Comparison of ENCODE assay signal across 19 mouse cellular contexts in the genomic region with DNA sequence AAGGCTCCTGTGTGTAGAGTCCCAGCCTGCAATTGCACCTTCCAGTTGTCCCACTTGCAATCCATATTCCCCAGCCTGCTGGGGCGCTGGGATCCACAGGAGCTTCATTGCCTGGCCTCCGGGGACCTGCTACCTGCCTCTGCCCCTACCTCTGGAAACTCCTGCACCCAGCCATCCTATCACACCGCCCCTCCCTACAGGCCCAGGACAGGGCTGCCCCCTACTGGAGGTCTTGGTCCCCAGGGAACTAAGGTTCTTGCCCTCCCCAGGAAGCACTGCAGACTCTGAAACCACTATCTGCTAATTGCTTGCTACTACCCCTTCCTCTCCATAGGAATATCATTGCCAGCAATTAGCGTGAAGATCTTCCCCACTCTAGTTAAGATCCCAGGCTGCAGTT.
DNase-seq lines count a peak whose midpoint lies in the region; ATAC-seq and TF ChIP-seq lines count a peak whose summit lies in the region.
"Had no signal": no experiment of that assay in that cellular context is flagged by ENCODE, and none has a peak within 500 bp of the region (broad histone marks: within the 10 kb centered on the region; RNA-seq: fewer than 3 reads in every experiment).

No protein-coding gene starts in this region.

- no peak overlapping the region for H3K27ac ChIP-seq in left cerebral cortex, adult 2 months
- H3K27ac ChIP-seq in ES-Bruce4 (ENCODE audit: insufficient read depth, low read length), result no peak overlapping the region
- H3K27ac ChIP-seq: embryonic facial prominence, embryonic 13.5 days; forebrain, embryonic 15.5 days; kidney, postnatal 0 days; limb, embryonic 10.5 days; midbrain, embryonic 15.5 days had no signal

- ATAC-seq in granulocyte monocyte progenitor cell, adult 5-6 weeks (replicated peaks; ENCODE audit: poor library complexity, severe bottlenecking), result peak; percentile 27
- ATAC-seq: forebrain, embryonic 15.5 days; hindbrain, embryonic 16.5 days; midbrain, embryonic 15.5 days had no signal

- no peak overlapping the region for H3K4me3 ChIP-seq in left cerebral cortex, adult 2 months
- H3K4me3 ChIP-seq in ES-Bruce4 (ENCODE audit: low read depth, low read length), result no peak overlapping the region
- H3K4me3 ChIP-seq: embryonic facial prominence, embryonic 13.5 days; forebrain, embryonic 15.5 days; limb, embryonic 10.5 days; megakaryocyte, embryonic 14.5 days; midbrain, embryonic 15.5 days had no signal

- no peak overlapping the region for H3K9ac ChIP-seq in ES-Bruce4 (ENCODE audit: low read depth, poor library complexity, severe bottlenecking)
- H3K9ac ChIP-seq: embryonic facial prominence, embryonic 13.5 days; forebrain, embryonic 15.5 days; midbrain, embryonic 15.5 days had no signal

- TF ChIP-seq EP300 in ES-Bruce4 (IDR thresholded peaks at IDR 0.05; ENCODE audit: insufficient read depth, low read depth, low read length), result no peak

- TF ChIP-seq POLR2A in ES-Bruce4 (IDR thresholded peaks at IDR 0.05; ENCODE audit: insufficient read depth, low read length), result no peak

- intact Hi-C loops in left cerebral cortex, adult 2 months (cut with DNase I), result no loop called here
- intact Hi-C loops in left cerebral cortex, postnatal 36 days (cut with DNase I), result no loop called here

- H3K9me3 ChIP-seq in ES-Bruce4 (replicated peaks; ENCODE audit: control insufficient read depth, insufficient read depth, low read length, poor library complexity, severe bottlenecking), result no peaks in the 10 kb centered on the region; the same call in 1 of the 2 replicates
- H3K9me3 ChIP-seq: embryonic facial prominence, embryonic 13.5 days; forebrain, embryonic 15.5 days; limb, embryonic 10.5 days; megakaryocyte, embryonic 14.5 days; midbrain, embryonic 15.5 days had no signal

- TF ChIP-seq CTCF in left cerebral cortex, adult 2 months (IDR thresholded peaks at IDR 0.05), result peak; percentile 17
- TF ChIP-seq CTCF in ES-Bruce4 (IDR thresholded peaks at IDR 0.05; ENCODE audit: low read depth, low read length), result peak; percentile 27

- no peaks in the 10 kb centered on the region for H3K4me1 ChIP-seq in ES-Bruce4 (ENCODE audit: control insufficient read depth, insufficient read depth, low read length)
- H3K4me1 ChIP-seq: embryonic facial prominence, embryonic 13.5 days; forebrain, embryonic 15.5 days; limb, embryonic 10.5 days; megakaryocyte, embryonic 14.5 days had no signal

- H3K36me3 ChIP-seq in ES-Bruce4 (ENCODE audit: control insufficient read depth, insufficient read depth, low read length, poor library complexity, severe bottlenecking), result no peaks in the 10 kb centered on the region
- H3K36me3 ChIP-seq: embryonic facial prominence, embryonic 13.5 days; forebrain, embryonic 15.5 days; limb, embryonic 10.5 days; midbrain, embryonic 15.5 days had no signal

- no peak for DNase-seq in left cerebral cortex, adult 2 months (ENCODE audit: extremely low spot score in 1 of 2, low spot score in 2 of 2)
- DNase-seq in left cerebral cortex, postnatal 36 days (ENCODE audit: low spot score in 2 of 2), result no peak
- DNase-seq in thymus, postnatal 10 days (ENCODE audit: low spot score in 2 of 2), result peak; percentile 17 to 55
- DNase-seq in kidney, postnatal 4 days, result no peak
- DNase-seq in urinary bladder, adult 2 months (ENCODE audit: low spot score), result no peak
- no peak for DNase-seq in adrenal gland, adult (ENCODE audit: inconsistent age in 2 of 2, low spot score in 1 of 2)
- DNase-seq: cerebellum, adult 9-11 months; heart, postnatal 14 days; kidney, adult 11 months; lung, adult 2 months had no signal

- no peaks in the 10 kb centered on the region for H3K27me3 ChIP-seq in ES-Bruce4 (ENCODE audit: control insufficient read depth, insufficient read depth, low read length, poor library complexity, severe bottlenecking)
- H3K27me3 ChIP-seq: embryonic facial prominence, embryonic 13.5 days; forebrain, embryonic 15.5 days; midbrain, embryonic 15.5 days had no signal

Comparison
In these comparisons a context has a peak if more than half of its experiments do, and no peak if none do; other contexts are left out.
1. DNase-seq: peak in thymus, postnatal 10 days (2 of 2); none in left cerebral cortex, adult 2 months (0 of 2), left cerebral cortex, postnatal 36 days (0 of 2), kidney, postnatal 4 days (0 of 2), urinary bladder, adult 2 months (single experiment) and adrenal gland, adult (0 of 2).